Mouse (Mus musculus): ENCODE results near the gene Abce1. TPM values are rescaled to one million over a fixed set of nuclear protein-coding genes. Genes with fewer than 3 reads are reported as not detected.
"Not testable (repeated sequence)": the region's sequence is repeated elsewhere in the genome, so short reads cannot be mapped to it uniquely, and the experiment has no call there.

Abce1 gene
- 102 and 130 TPM in 2 replicates for polyA plus RNA-seq (2016; fragmentation: Nextera tagmentation; extraction: Ambion mirVana)

DNA sequence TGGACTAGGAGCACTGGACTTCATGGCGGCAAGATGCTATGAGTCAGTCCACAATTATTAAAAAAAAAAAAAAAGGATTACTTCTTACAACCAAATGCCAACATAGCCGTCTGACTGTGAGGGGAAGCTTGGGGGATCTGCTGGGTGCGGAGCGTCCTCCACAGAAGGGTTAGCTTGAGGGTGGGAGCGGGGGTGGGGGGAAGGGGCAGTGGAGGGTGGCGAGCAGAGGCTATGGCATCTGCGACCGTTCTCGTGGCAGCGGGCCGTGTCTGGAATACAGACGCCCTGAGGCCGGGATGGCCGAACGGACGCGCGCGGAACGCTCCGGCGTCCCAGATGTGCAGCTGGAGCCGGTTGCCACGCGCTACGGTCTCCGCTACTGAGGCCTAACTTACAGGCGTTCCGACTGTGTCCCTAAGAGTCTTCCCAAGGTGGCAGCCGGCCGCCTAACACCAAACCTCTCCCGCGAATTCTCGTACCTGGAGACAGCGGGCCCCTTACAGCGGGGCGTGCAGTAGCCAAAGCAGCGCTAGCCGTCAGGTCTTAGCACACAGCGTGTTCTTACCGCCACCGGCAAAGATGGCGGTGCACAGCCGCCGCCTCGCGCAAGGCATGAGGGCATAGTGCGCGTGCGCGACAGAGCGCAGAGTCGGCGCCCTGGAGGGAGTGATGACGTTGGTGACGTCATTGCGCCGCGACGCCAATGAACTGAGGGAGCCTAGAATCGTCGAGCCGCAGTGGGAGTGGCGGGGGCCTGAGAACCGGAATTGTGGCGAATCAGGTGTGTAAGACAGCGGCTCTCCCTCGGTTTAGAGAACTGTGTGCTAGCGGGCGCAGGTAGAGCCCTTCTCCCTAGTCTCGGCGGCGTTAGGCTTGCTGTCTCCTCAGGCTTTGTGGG, at the start of gene Abce1, which contains the start of gene Anapc10:
Gene Abce1, minus strand, starts transcription at position 677 of the 898 bp plus-strand sequence.
Gene Anapc10, plus strand, starts transcription at position 757 of the 898 bp plus-strand sequence.
- Histone ChIP-seq H3K9me3 (no peaks in the 10 kb centered on the region), H3K36me3 (peaks cover 37% of the 10 kb centered on the region), H3K4me3 (peak within 1 kb of the TSS; percentile 90), H3K4me1 (replicated peaks) (peaks cover 17% of the 10 kb centered on the region), H3K27ac (peak within 1 kb of the TSS; percentile 91), H3K27me3 (ENCODE audit: insufficient read depth, poor library complexity, severe bottlenecking) (no peaks in the 10 kb centered on the region)
- under 1% methylated on average over 73 of the region's 73 CpGs for WGBS
- peak; percentile 97 for DNase-seq (ENCODE audit: low spot score)

DNA sequence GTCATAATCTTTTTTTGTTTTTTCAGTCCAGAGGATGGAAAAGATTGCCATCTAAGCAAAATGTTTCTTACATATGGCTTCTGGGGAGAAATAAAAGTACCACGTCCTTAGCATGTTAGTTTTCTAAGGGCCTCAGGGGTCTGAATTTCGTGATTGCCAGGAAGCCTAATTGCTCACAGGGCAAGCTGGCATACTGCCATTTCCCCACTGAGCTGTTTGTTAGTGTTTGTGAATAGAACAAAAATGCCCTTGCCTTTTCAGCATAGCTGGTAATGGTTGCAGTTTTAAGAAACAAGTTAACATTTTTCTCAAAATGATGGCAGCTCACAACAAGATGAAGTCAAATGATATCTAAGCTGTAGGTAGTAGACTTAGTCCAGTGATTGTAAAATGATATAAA, 38.8 kb upstream of the Abce1 start:
- H3K27ac ChIP-seq, result no peak overlapping the region
- peaks cover 20% of the 10 kb centered on the region for H3K36me3 ChIP-seq
- WGBS, result 76% methylated on average over 2 of the region's 2 CpGs
- no peak overlapping the region for H3K4me3 ChIP-seq
- H3K27me3 ChIP-seq (ENCODE audit: insufficient read depth, poor library complexity, severe bottlenecking), result no peaks in the 10 kb centered on the region
- H3K9me3 ChIP-seq, result no peaks in the 10 kb centered on the region
- DNase-seq (ENCODE audit: low spot score), result no peak
- 0 out of 2 replicates have a peak, but pooled peaks cover 7% of the 10 kb centered on the region for H3K4me1 ChIP-seq (replicated peaks)

DNA sequence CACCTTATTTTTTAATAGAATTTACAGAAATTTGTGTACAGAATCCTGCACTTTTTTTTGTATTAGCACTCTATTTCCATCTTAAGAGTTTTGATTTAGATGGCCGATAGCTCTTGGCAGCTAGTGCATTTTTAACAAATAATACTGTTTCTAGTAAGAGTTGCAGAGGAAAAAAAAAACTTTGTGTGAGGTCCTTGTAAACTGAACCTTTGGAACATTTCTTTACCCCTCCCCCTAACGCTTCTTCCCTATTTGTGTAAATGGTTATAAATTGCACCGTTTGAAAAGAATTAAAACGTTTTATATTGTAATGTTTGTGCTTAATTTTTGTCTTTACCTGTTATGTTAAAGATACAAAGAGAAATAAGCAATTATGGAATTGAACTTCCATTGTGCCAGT, 37.1 kb upstream of the Abce1 start:
- Histone ChIP-seq H3K36me3 (peaks cover 23% of the 10 kb centered on the region), H3K27ac (no peak overlapping the region), H3K4me3 (no peak overlapping the region), H3K9me3 (no peaks in the 10 kb centered on the region), H3K27me3 (ENCODE audit: insufficient read depth, poor library complexity, severe bottlenecking) (no peaks in the 10 kb centered on the region), H3K4me1 (replicated peaks) (0 out of 2 replicates have a peak, but pooled peaks cover 7% of the 10 kb centered on the region)
- no peak for DNase-seq (ENCODE audit: low spot score)
- WGBS, result 75% methylated on average over 4 of the region's 4 CpGs

DNA sequence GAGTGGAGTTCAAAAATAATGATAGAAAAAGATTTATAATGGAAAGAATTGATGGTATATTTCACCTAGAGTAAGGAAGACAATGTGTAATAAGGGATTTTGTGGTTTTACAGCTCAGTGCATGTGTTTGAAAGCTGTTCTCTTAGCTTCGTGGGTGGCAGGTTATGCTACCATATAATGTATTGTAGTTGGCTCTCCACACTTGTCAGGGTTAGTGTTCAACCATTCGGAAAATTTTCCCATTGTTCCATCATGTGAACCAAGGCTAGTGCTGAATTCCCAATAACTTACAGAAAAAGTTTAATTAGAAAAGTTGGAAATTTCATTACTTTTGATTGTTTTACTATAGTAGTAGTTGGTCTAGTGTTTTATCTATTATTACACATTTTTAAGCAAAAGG, 36.6 kb upstream of the Abce1 start:
- no peak overlapping the region for H3K27ac ChIP-seq
- H3K9me3 ChIP-seq, result no peaks in the 10 kb centered on the region
- WGBS, result 46% methylated on average over 2 of the region's 2 CpGs
- no peak for DNase-seq (ENCODE audit: low spot score)
- peaks cover 22% of the 10 kb centered on the region for H3K36me3 ChIP-seq
- no peaks in the 10 kb centered on the region for H3K27me3 ChIP-seq (ENCODE audit: insufficient read depth, poor library complexity, severe bottlenecking)
- no peak overlapping the region for H3K4me3 ChIP-seq
- H3K4me1 ChIP-seq (replicated peaks), result 0 out of 2 replicates have a peak, but pooled peaks cover 7% of the 10 kb centered on the region

DNA sequence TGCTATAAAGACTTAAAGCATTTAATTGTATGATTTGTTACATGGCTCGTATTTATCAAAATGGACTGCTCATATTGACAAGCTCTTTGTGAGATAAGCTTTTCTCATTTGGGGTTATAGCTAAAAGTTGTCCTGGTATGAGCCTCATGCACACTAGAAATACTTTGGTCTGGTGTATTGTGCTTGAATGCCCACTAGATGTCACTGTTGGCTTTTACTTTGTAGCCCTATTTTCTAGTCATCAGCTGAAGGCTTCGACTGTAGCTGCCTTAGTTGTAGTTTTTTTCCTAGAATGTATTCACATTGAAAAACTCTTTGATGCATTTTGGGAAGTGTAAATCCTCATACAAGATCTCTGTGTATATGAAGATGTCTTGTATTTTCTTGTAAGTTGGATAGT, 22.8 kb upstream of the Abce1 start:
- Histone ChIP-seq H3K4me3 (no peak overlapping the region), H3K27me3 (ENCODE audit: insufficient read depth, poor library complexity, severe bottlenecking) (no peaks in the 10 kb centered on the region), H3K27ac (no peak overlapping the region), H3K9me3 (no peaks in the 10 kb centered on the region), H3K4me1 (replicated peaks) (no peaks in the 10 kb centered on the region), H3K36me3 (peaks cover 32% of the 10 kb centered on the region)
- 36% methylated on average over 2 of the region's 2 CpGs for WGBS
- DNase-seq (ENCODE audit: low spot score), result no peak

DNA sequence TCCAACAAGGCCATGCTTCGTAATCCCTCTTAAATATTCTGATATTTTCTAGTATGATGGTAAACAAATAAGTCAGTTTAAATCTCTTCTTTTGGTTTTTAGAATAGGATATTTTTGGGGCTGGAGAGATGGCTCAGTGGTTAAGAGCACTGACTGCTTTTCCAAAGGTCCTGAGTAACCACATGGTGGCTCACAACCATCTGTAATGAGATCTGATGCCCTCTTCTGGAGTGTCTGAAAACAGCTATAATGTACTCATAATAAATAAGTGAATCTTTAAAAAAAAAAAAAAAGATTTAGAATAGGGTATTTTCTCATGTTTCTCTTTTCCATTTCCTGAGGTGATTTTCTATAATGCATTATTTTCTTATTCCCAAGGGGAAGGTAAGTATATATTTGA, 16.4 kb upstream of the Abce1 start:
- peaks cover 51% of the 10 kb centered on the region for H3K36me3 ChIP-seq
- no peaks in the 10 kb centered on the region for H3K9me3 ChIP-seq
- H3K4me1 ChIP-seq (replicated peaks), result no peaks in the 10 kb centered on the region
- no peak overlapping the region for H3K27ac ChIP-seq
- no peak overlapping the region for H3K4me3 ChIP-seq
- no peaks in the 10 kb centered on the region for H3K27me3 ChIP-seq (ENCODE audit: insufficient read depth, poor library complexity, severe bottlenecking)
- no peak for DNase-seq (ENCODE audit: low spot score)
- WGBS, result 93% methylated on average over 1 of the region's 1 CpGs

DNA sequence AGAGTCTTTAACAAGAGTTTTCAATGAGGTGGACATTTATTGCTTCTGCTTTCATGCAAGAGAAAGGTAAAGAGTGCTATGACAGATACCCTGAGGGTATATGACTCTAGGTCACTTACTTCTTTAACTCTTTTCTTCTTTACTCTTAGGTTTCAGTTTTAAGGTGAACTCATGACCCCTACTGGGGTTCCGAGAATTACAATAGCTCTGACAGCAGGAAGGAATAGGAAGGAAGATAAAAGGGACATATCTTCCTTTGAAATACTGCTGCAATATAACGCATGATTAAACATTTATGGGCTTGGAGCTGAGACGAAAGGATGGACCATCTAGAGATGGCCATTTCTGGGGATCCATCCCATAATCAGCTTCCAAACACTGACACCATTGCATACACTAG, 13.0 kb upstream of the Abce1 start:
- WGBS, result 65% methylated on average over 3 of the region's 3 CpGs
- H3K36me3 ChIP-seq, result peaks cover 62% of the 10 kb centered on the region
- DNase-seq (ENCODE audit: low spot score), result no peak
- H3K4me1 ChIP-seq (replicated peaks), result no peaks in the 10 kb centered on the region
- no peaks in the 10 kb centered on the region for H3K27me3 ChIP-seq (ENCODE audit: insufficient read depth, poor library complexity, severe bottlenecking)
- H3K27ac ChIP-seq, result no peak overlapping the region
- H3K9me3 ChIP-seq, result no peaks in the 10 kb centered on the region
- H3K4me3 ChIP-seq, result no peak overlapping the region

DNA sequence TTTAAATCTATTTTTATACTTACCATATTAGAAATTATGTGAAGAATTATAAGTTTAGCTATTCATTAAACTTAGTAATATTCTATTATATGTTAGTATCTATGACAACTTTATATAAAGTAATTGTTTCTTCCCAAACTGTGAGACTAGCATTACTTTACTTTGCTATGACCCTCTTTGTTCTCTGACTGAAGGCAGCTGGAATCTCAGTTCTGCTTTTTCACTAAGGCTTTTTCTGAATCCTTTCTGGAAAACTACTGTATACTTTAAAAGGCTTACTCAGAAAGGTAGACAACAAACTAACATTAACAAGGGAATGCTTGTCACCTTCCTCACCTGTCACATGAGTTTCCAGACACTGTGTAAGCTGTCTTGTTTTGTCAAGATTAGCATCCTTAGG, 11.8 kb upstream of the Abce1 start:
- no peak for DNase-seq (ENCODE audit: low spot score)

DNA sequence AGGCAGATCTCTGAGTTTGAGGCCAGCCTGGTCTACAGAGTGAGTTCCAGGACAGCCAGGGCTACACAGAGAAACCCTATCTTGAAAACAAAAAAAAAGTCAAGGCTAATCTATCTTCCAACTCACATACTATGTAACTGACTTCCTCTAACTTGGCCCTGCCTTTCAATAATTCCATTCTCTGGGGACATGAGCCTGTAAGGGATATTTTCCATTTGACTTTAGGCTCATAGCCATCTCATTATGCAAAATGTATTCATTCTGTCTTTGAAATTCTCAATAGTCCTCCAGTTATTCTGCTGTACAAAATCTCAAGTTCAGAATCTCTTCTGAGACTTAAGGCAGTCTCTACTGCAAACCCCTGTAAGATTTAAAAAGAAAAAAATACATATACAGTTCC, 10.0 kb upstream of the Abce1 start:
- H3K9me3 ChIP-seq, result no peaks in the 10 kb centered on the region
- peaks cover 60% of the 10 kb centered on the region for H3K36me3 ChIP-seq
- no peak overlapping the region for H3K4me3 ChIP-seq
- no peaks in the 10 kb centered on the region for H3K27me3 ChIP-seq (ENCODE audit: insufficient read depth, poor library complexity, severe bottlenecking)
- no peaks in the 10 kb centered on the region for H3K4me1 ChIP-seq (replicated peaks)
- no peak for DNase-seq (ENCODE audit: low spot score)
- H3K27ac ChIP-seq, result no peak overlapping the region

More for the DNA sequence above, 11.8 kb upstream of the Abce1 start:
- Histone ChIP-seq H3K27me3 (ENCODE audit: insufficient read depth, poor library complexity, severe bottlenecking) (no peaks in the 10 kb centered on the region), H3K4me3 (no peak overlapping the region), H3K9me3 (no peaks in the 10 kb centered on the region), H3K27ac (no peak overlapping the region), H3K36me3 (peaks cover 61% of the 10 kb centered on the region), H3K4me1 (replicated peaks) (no peaks in the 10 kb centered on the region)

DNA sequence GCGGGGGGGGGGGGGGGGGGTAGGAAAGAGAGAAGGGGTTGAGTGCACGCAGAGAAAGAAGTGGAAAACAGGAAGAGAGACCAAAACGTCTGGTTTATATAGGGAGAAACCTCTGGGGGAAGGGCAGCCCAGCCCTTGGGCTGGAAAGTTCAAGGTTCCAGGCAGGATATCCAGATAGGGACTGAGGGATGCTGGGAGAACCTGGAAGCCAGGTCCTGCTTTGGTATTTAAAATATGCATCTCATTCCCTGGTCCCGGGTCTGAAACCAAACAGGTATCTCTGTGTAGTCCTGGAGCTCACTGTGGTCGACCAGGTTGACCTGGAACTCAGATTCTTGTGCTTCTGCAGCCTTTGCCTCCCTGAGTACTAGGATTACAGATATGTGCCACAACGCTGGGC, 1.1 kb upstream of the Abce1 start:
- peak overlapping the region; percentile 90 for H3K4me3 ChIP-seq
- peaks cover 17% of the 10 kb centered on the region for H3K4me1 ChIP-seq (replicated peaks)
- WGBS, result 55% methylated on average over 6 of the region's 6 CpGs
- H3K27ac ChIP-seq, result no peak overlapping the region
- no peaks in the 10 kb centered on the region for H3K9me3 ChIP-seq
- no peaks in the 10 kb centered on the region for H3K27me3 ChIP-seq (ENCODE audit: insufficient read depth, poor library complexity, severe bottlenecking)
- DNase-seq (ENCODE audit: low spot score), result no peak
- H3K36me3 ChIP-seq, result peaks cover 36% of the 10 kb centered on the region

DNA sequence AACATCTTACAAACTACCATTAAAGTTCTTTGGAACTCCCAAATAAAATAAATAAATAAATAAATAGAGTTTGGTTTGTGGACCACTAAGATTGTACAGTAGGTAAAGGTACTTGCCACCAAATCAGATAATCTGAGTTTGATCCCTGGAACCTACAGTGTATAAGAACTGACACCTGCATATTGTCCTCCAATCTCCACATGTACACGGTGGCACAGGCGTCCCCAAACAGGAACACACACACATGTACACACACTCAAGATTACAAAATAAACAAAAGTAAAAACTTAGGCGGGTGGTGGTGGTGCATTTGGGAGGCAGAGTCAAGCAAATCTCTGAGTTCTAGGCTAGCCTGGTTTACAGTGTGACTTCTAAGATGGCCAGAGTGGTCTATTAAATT, 4.9 kb downstream of the Abce1 start:
- DNase-seq (ENCODE audit: low spot score), result no peak
- WGBS, result 94% methylated on average over 3 of the region's 3 CpGs
- H3K36me3 ChIP-seq, result peaks cover 65% of the 10 kb centered on the region

DNA sequence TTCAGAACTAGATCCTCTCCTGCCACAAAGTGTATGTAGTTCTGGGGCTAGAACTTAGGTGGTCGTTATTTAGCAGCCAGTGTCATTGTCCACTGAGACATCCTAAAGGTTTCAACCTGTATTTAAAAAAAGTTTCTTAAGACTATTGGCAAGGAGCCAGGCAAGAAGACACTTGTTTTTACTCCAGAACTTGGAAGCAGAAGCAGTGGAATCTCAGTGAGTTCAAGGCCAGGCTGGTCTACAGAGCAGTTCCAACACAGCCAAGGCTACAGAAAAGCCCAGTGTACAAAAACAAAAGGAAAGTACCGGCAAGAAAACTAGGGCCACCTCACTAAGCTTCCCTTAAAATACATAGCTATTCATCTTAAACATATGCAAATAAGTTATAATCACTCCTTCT, 19.0 kb downstream of the Abce1 start:
- 92% methylated on average over 2 of the region's 2 CpGs for WGBS
- no peaks in the 10 kb centered on the region for H3K27me3 ChIP-seq (ENCODE audit: insufficient read depth, poor library complexity, severe bottlenecking)
- no peaks in the 10 kb centered on the region for H3K9me3 ChIP-seq
- no peak overlapping the region for H3K4me3 ChIP-seq
- no peak for DNase-seq (ENCODE audit: low spot score)
- H3K27ac ChIP-seq, result no peak overlapping the region
- H3K36me3 ChIP-seq, result peaks cover 98% of the 10 kb centered on the region
- no peaks in the 10 kb centered on the region for H3K4me1 ChIP-seq (replicated peaks)

More for the DNA sequence above, 4.9 kb downstream of the Abce1 start:
- Histone ChIP-seq H3K27ac (no peak overlapping the region), H3K9me3 (no peaks in the 10 kb centered on the region), H3K4me3 (no peak overlapping the region), H3K27me3 (ENCODE audit: insufficient read depth, poor library complexity, severe bottlenecking) (no peaks in the 10 kb centered on the region), H3K4me1 (replicated peaks) (peaks cover 9% of the 10 kb centered on the region; the same call in 1 of the 2 replicates)

DNA sequence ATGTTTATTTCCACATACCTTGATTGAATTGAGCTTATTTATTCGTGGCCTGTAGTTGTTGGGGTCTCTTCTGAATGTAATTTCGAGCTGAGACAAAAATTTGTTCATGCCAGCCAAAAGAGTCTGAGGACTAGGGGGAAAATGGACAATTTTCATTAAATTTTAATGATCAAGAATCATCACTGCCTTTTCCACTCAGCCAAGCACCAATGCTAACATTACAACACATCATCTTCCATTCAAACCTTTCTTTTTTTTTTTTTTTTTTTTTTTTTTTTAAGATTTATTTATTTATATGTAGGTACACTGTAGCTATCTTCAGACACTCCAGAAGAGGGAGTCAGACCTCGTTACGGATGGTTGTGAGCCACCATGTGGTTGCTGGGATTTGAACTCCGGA, 25.6 kb downstream of the Abce1 start:
- not testable (repeated sequence) for H3K9me3 ChIP-seq; H3K4me3 ChIP-seq; H3K27ac ChIP-seq; H3K4me1 ChIP-seq (replicated peaks); DNase-seq (ENCODE audit: low spot score); H3K27me3 ChIP-seq (ENCODE audit: insufficient read depth, poor library complexity, severe bottlenecking)
- WGBS, result 95% methylated on average over 5 of the region's 5 CpGs
- H3K36me3 ChIP-seq, result peaks cover 95% of the 10 kb centered on the region
